Mouse (Mus musculus) frontal cortex, postnatal 25 days (tissue): ENCODE data around the gene Tmem38b.
A peak's percentile ranks its signal among the peaks of the same experiment; 100 is the strongest.

Source experiments
- DNase-seq, 2 experiments: peaks; one replicate each; pipeline ENCODE4 v3.0.0; 2022; ENCODE audit warnings: low spot score in 2 of 2

The Tmem38b gene

DNA sequence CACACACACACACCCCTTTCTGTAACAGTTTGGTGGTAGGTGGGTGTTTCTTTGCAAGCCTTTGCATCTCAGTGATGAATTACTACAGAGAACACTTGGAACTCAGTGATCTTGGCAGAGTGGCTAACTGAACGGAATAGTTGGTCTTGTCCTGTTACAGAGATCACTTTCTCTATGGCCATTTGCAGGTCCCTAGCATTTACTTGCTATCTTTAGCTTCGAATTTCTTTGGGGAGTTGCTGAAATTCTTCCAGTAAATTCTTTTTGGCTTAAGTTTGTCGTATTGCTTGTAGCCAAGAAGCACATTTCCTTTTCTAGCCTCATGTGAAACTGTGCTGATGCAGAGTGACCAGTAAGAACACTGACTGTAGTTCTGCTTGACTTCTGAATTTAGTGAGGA lies 3.1 kb downstream of the Tmem38b start:
- no peak for DNase-seq

DNA sequence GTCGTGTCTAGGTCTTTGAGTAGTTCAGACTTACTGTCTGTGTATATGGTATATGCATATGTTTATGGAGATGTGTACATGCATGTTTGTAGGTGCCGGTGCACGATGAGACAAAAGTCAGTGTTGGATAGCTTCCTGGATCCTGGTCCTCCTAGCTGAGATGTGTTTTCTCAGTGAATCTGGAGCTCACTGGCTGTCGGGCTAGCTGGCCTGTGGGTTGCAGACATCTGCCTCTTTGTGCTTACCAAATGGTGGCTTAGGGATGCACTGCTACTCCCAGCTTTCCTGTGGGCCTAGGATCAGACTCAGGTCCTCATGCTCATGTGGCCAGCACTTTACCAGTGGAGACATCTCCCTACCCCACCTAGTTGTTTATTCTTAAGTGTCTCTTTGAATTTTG lies 4.2 kb downstream of the Tmem38b start:
- DNase-seq = no peak

DNA sequence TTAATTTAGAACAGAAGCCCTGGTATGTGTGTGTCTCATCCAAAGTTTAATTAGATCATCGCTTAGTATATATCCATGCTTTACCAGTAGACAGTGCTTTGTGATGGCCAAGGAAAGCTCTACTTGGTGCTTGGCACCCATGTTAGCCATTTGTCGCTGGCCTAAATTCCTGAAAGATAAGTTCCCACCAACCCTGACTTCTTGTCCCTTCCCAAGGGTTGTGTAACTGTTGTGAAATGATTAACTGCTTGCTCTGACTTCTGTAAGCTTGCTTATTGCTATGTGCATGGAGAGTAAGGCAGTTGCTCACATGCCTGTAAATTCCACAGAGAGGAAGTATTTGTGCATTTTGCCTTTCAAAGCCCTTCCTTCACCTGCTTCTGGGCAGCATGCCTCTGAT lies 4.7 kb downstream of the Tmem38b start:
- no peak for DNase-seq

DNA sequence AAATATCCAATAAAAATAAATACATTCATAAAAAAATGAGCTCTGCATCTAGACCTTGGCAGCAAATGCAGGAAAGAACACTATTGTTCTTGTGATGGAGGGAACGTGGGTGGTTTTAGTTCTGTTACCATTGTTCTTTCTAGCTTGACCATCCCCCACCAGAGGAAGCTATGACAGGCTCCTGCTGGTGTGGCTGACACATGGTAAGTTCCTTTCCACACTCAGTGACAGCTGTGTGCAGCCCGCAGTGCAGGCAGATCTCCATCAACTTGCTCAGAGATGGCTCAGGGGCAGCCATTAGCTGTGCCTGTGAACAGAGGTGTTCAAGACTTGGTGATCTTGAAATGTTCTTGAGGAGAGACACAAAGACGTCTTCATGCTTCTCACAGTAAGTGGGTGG lies 6.5 kb downstream of the Tmem38b start:
- DNase-seq = no peak

DNA sequence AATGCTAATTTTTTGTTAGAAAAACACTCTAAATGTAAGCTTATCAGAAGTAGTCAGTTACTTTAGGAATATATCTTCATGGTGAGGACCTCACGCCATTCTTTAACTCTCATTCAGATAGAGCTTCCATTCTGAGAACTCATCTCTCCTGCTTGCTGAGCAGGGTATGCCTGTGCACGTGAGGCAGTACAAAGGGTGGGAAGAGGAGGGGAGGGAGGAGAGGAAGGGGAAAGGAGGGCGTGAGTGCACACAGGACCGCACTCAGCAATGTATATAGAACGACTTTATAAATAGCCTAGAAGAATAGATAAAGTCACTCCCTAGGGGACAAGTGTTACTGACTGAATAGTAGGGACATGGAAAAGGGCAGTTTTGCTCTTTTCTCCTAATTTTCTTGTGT lies 11.1 kb downstream of the Tmem38b start:
- DNase-seq = no peak

DNA sequence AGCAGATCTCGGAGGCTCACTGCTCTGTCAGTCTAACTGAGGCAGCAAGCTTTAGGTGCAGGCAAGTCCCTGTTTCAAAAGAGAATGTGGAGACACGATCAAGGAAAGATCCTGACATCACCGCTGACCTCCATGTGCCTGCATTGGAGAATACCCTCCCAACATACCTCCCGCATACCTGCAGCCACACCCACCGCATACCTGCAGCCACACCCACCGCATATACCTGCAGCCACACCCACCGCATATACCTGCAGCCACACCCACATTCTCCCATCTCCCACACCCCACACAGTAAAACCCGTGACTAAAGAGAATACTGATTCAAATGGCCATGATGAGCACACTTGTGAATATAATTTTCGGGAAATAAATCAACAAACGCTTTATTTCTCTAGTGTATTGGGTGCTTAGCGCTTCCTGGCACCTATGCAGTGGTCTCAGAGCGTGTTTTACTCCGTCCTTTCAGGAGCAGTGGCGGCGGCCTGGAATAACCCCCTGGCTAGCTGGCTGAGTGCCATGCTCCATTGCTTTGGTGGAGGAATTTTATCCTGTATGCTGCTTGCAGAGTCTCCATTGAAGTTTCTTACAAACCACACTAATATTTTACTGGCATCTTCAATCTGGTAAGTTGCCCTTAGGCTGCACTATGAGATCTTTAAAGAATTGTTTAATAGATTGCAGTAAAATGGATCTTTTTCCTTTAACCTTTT lies 14.5 kb downstream of the Tmem38b start:
- no peak for DNase-seq

DNA sequence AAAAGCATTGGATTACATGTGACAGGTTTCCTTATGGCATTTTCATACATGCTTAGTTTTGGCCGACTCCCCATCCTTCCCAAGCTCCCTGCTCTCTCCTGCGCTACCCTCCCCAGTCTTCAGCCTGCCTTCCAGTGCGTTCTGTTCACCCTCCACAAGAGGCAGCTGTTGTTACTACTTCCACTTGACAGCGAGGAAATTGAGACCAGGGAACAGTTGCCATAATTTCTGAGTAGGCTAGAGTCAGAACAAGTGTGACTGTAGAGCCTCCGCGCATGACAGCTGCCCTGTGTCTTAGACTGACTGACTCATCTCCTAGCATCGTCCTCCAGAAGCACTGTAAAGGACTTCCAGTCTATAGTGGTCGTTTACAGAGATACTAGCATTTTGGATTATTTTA lies 17.7 kb downstream of the Tmem38b start:
- DNase-seq = peak in 1 of 2 experiments; percentile 26

DNA sequence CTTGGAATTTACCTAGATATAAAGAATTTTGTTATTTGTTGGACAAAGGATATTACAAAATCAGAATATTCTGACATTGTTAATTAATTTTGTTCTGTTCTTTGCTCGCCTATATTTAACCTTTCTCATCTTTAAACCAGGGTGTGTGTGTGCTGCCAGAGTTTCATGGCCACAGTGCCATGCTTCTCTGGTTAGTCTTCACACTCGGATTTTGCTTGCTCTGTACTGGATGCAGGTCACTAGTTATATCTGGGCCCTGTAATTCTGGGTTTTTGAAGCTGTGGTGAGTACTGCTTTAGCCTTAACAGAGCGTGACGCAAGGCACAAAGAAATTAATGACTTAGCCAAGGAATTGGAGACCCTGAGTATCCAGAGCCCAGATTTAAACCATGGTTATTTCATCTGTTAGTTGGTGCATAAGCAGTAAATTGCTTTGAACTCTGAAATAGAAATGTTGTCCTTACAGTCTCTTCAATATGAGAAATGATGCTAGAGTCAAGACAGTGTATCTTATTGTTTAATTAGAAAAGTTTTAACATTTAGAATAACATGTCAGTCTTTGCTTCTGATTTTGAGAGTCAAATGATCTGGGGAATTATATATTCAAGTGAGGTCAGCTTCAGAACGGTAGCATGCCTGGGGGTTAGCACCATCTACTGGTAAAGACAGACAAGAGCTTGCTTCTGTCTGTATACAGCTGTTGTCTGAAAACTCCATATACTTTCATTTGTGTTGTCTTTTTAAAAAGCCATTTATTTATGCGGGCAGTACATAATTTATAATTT lies 19.2 kb downstream of the Tmem38b start:
- DNase-seq = no peak

DNA sequence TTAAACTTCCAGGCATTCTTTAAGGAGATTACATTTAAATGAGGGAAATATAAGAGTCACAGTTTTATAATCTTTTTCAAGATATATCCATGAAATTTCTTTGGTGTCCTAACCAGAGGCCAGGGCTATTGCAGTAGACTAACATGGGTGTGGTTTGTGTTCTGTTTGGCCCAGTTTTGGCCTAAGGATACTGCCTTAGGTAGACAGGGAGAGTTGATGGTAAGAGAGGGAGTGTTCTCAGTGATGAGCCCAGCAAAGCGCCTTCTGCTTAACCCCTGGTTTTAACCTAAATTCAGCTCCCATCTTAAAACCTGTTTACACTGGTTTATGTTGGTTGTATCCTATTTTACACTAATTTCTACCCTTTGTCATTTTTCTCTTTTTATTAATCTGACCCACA lies 19.8 kb downstream of the Tmem38b start:
- DNase-seq = no peak

DNA sequence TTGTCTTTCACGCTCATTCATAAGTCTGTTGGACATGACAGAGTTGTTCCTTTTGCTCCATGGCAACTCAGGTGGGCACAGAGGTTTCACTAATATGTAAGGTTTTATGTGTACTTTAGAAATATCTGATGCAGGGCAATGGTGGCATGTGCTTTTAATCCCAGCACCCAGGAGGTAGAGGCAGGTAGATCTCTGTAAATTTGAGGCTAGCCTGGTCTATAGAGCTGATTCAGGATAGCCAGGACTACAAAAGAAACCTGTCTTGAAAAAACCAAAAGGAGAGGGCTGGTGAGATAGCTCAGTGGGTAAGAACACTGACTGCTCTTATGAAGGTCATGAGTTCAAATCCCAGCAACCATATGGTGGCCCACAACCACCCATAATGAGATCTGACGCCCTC lies 20.5 kb downstream of the Tmem38b start:
- no peak for DNase-seq

DNA sequence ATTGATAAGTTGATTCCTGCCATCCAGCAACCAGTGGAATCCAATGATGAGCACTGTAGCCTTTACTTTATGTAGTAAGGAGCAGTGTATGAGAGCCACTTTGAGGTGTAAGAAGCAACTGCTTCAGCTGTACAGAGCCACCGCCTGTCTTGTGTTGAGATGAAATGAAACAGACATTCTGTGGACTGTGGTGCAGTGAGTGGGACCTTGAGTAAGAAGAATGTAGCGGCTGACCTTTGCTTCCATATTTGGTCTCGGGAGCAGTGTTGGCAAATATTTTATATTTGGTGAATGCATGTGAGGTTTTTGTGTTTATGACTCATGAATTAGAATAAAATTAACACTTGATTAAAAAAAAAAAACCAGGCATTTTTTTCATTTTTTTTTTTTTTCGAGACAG lies 21.7 kb downstream of the Tmem38b start:
- DNase-seq = no peak

DNA sequence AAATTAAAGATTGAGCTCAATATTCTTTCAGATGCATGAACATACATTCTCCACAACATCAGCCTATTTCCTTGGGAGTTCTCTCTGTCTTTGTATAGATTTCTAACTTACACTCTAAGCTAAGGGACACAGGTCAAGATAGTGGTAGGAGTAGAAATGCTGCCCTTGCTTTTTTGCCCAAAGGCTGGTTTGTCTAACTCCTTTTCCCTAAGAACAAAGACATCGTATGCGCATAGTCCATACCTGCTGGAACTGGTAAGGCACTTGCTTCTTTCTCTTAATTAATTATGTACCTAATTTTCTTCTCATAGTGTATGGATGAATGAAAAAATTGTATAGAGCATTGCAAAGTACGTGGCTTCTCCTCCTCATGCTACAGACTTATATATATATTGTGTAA lies 22.5 kb downstream of the Tmem38b start:
- no peak for DNase-seq

DNA sequence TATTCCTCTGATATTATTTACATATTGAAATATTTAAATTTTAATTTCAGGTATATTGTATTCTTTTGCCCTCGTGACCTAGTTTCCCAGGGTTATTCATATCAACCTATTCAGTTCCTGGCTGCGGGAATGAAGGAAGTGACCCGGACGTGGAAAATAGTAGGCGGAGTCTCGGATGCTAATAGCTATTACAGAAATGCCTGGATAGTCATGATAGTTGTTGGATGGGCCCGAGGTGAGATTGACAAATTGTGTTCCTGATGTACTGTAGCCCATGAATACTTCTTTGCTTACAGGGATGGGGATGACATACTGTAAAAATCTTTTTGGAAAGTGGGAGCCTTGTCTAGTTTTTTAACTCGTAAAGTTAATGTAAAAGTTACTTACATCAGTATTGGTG lies 23.0 kb downstream of the Tmem38b start:
- DNase-seq = no peak

DNA sequence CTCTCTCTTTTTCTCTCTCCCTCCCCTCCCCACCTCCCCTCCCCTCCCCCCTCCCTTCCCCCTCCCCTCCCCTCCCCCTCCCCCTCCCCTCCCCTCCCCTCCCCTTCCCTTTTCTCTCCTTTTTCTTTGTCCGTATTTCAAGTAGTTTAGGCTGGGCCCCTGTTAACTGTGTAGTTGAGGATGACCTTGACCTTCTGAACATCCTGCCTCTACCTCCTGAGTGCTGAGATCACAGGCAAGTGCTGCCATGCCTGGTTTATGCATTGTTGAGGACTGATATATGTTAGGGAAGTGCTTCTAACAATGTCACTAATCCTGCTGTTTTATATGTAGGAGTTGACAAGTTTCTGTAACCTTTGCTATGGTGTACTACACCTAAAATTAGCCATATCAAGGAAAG lies 24.0 kb downstream of the Tmem38b start:
- no peak for DNase-seq

DNA sequence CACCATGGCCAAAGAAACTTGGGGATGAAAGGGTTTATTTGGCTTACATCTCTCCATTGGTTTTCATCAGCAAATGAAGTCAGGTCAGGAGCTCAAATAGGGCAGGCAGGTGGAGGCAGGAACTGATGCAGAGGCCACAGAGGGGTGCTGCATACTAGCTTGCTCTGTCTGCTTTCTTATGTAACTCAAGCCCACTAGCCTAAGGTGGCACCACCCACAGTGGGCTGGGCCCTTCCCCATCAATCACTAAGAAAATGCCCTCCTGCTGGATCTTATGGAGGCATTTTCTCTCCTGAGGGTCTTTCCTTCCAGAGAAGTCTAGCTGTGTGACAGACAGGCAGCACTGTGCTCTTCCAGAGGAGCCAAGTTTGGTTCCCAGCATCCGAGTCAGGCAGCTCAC lies 27.5 kb downstream of the Tmem38b start:
- no peak for DNase-seq

DNA sequence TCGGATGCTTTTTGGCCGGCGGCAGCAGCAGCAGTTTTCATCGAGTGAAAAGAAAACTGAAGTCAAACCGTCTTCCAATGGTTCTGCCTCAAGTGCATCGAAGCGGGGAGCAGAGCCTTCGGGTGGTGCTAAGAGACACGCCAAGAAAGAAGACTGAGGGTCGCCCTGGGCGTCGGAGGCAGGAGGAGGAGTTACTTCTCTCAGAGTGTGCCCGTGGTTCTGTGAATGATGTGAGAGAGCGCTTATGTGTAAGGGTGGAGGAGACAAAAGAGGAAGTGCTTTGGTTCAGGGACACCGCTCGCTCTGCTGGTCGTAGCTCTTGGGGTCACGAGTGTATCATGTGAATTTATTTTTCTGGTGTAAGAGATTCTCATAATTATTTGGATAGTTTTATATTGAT lies 34.1 kb downstream of the Tmem38b start:
- no peak for DNase-seq

DNA sequence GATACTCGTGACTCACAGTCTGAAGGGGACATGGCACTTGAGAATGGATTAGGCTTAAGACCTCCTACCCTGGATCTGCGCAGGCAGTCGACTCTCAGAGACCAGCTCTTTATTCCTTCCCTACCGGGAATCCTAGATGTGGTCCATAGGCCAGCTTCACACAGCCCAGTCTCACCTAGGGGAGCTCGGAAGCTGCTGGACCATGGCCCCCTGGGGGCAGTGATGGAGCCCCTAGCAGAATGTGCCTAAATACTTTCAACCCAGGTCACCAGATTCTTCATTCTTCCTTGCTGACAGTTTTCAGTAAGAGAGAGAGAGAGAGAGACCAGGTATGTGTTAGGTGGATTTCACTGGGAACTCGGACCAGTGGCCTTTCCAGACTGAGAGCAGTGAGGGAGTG lies 36.3 kb downstream of the Tmem38b start:
- DNase-seq = no peak

DNA sequence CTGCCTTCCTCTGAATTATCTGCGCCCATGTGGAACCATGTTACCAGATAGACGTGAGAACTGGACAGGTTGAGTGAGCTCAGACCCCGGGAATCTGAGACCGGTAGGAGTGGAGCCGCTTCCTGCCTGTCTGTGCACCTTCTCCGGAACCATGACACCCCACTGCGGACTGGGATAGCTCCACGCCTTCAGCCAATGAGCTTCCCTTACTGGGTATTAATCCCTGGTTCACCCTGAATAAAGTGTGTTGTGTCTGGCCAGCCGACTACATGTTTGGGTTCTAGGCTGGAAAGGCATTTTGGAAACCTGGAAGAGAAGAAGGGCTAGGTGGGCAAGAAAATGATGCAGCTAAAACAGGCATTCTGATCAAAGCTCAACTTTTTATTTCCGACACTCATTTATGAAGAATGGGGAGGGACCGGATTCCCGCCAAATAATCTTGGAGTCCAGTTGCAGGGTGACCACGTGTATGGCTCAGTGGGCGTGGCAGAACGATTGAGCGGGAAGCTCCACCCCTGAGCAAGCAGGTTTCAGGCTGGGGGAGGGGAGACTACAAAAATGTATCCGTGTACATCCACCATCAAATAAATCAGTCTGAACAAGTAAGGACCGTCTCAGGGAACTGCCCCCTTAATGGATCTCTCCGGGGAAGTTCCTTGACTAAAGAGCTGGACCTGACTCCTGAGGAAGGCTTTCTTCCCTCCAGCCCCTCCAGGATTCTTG lies 38.4 kb downstream of the Tmem38b start:
- no peak for DNase-seq

DNA sequence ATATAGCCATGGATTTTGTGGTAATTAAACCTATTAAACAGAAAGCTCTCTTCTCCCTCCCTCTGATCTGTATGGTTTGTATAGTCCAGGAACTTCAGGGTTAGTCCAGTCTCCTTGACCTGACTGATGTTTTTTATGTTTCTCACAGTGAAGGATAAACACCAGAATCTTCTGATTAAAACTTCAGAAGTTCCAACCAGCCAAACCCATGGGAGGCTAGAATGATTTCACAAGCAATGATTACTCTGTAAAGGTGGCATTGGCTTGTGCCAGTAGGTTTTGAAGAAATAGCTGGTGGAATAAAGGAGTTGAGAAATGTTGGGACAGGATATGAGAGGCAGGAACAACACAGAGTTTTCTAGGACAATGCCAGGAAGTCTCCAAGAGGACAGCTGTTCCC lies 40.6 kb downstream of the Tmem38b start:
- DNase-seq = no peak

DNA sequence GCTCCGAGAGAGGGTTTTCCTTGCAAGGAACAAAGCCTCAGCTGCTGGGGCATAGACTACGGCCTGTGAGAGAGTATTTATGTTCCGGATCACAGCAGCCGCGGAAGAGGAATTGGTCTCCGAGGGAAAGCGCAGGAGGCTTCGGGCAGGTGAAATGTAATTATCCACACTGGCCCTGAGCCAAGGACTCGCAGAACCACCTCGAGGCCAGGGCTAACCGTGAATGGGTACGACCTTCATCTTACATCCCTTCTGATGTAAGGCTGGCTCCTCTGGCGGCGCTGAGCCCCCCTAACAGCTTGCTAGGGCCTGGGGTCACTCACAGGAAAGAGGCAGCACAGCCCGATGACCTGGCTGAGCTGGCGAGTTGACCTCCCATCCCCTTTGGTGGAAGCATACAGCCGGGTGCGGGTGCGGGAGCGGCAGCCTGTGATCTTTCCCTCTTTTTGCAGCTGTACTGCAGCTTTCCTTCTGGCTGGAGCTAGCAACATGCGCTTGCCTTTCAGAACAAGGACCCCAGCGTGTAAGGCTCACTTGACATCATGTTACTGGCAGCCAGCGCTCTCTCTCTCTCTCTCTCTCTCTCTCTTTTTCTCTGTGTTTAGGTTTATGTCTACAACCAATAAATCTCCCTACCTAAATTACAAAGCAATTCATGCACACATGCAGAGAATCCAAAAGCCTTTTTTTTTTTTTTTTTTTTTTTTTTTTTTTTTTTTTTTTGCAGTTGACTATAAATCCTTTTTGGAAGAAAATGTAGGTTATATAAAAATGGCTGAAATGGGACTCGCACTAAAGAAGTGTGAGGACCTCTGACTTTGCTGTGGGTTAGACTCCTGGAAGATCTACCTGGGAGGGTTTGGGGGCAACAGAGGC lies 52.9 kb downstream of the Tmem38b start:
- no peak for DNase-seq

DNA sequence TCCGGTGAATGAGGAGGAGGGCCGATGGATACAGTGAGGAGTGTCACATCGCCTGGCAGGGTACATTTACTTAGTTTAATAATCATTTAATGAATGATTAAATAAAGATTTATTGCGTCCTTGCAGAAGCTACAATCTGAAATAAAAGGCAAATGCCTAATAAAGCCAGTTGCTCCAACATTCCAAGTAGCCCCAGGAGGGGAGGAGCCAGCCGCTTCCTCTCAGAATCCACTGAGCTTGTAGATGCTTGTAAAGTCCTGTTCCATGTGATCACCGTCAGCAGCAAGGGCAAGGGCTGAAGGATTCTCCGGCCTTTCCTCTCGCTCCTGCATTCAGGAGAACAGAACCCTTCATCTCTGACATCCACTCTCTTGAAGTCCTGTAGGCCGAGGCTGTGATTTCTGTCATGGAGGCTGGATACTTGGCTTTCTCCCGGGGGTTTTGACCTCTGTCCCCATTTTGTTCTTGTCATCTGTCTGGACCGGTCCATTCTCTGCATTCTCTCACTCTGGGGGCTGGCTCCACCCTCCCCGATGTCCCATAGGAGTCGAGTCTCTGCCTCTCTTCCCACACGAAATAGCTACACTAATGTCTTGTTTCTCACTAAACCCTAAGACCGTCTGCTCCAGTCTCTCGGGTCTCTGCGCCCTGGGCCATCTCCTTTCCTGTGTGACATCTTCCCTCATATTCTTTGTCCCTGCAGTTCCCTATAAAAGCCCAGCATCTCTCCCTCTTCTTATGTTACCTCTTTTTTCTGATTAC lies 57.3 kb downstream of the Tmem38b start:
- DNase-seq = no peak
